Mouse (Mus musculus) liver, adult 2 months (tissue): ENCODE data around the gene Xpnpep3.

Source experiments
- CTCF ChIP-seq: fragments of 200-500 bp; IDR thresholded peaks from 2 replicates; pipeline ENCODE4 v1.5.1; 2011; ENCODE audit warnings: low read depth, low read length, control low read depth
- POLR2A ChIP-seq: fragments of 200-500 bp; IDR thresholded peaks from 2 replicates; pipeline ENCODE4 v1.6.1; 2011; ENCODE audit warnings: low read length, control low read depth; ENCODE audit not compliant: insufficient read depth; ENCODE audit errors: extremely low read depth

- TF ChIP-seq CTCF = no peak
- no peak for TF ChIP-seq POLR2A
Measured at GRCm38 (mm10) chr15:81461523-81461922, 61.6 kb downstream of the Xpnpep3 start.
